Mouse (Mus musculus): ENCODE data around the gene C1qtnf1. TPM values are rescaled to one million over a fixed set of nuclear protein-coding genes. Genes with fewer than 3 reads are reported as not detected.

C1qtnf1 gene
- polyA plus RNA-seq, 2 experiments, result 12.4 to 12.5 TPM

- ATAC-seq (ENCODE audit: low FRiP score, low read depth) (peak; percentile 55; the same call in 1 of the 2 replicates), DNase-seq (ENCODE audit: low spot score) (peak; percentile 32)
- 40% methylated on average over 11 of the region's 11 CpGs for WGBS
- Histone ChIP-seq H3K4me3 (replicated peaks; ENCODE audit: low read length) (no peak overlapping the region), H3K9ac (ENCODE audit: low read depth, low read length, severe bottlenecking) (no peak overlapping the region), H3K4me2 (replicated peaks; ENCODE audit: low read depth, low read length, severe bottlenecking) (no peak overlapping the region), H3K36me3 (ENCODE audit: control insufficient read depth, insufficient read depth, low read length) (no peaks in the 10 kb centered on the region), H3K4me1 (ENCODE audit: control insufficient read depth, insufficient read depth, low read length) (peaks cover 16% of the 10 kb centered on the region; the same call in 1 of the 2 replicates), H3K9me3 (ENCODE audit: control insufficient read depth, low read length) (no peaks in the 10 kb centered on the region), H3K27ac (replicated peaks; ENCODE audit: low read depth, low read length) (no peak overlapping the region), H3K27me3 (ENCODE audit: control insufficient read depth, insufficient read depth, low read length) (no peaks in the 10 kb centered on the region)
- TF ChIP-seq POLR2A (IDR thresholded peaks at IDR 0.05; ENCODE audit: borderline replicate concordance, extremely low read depth, insufficient read depth, insufficient read length), result no peak
These were observed 10.8 kb downstream of the C1qtnf1 start for GRCm38 (mm10) chr11:118438665-118439414.

GRCm38 (mm10) chr11:118442691-118443090 is 14.7 kb downstream of the C1qtnf1 start:
- ATAC-seq (ENCODE audit: low FRiP score, low read depth) (no peak), DNase-seq (ENCODE audit: low spot score) (no peak)
- H3K9me3 ChIP-seq (ENCODE audit: control insufficient read depth, low read length), result no peaks in the 10 kb centered on the region
- H3K27ac ChIP-seq (replicated peaks; ENCODE audit: low read depth, low read length), result no peak overlapping the region
- no peak overlapping the region for H3K4me3 ChIP-seq (replicated peaks; ENCODE audit: low read length)
- no peak overlapping the region for H3K4me2 ChIP-seq (replicated peaks; ENCODE audit: low read depth, low read length, severe bottlenecking)
- 70% methylated on average over 13 of the region's 13 CpGs for WGBS
- no peaks in the 10 kb centered on the region for H3K27me3 ChIP-seq (ENCODE audit: control insufficient read depth, insufficient read depth, low read length)
- H3K36me3 ChIP-seq (ENCODE audit: control insufficient read depth, insufficient read depth, low read length), result no peaks in the 10 kb centered on the region; the same call in 1 of the 2 replicates
- H3K4me1 ChIP-seq (ENCODE audit: control insufficient read depth, insufficient read depth, low read length), result peaks cover 8% of the 10 kb centered on the region; the same call in 1 of the 2 replicates
- no peak overlapping the region for H3K9ac ChIP-seq (ENCODE audit: low read depth, low read length, severe bottlenecking)
- no peak for TF ChIP-seq POLR2A (IDR thresholded peaks at IDR 0.05; ENCODE audit: borderline replicate concordance, extremely low read depth, insufficient read depth, insufficient read length)

DNA sequence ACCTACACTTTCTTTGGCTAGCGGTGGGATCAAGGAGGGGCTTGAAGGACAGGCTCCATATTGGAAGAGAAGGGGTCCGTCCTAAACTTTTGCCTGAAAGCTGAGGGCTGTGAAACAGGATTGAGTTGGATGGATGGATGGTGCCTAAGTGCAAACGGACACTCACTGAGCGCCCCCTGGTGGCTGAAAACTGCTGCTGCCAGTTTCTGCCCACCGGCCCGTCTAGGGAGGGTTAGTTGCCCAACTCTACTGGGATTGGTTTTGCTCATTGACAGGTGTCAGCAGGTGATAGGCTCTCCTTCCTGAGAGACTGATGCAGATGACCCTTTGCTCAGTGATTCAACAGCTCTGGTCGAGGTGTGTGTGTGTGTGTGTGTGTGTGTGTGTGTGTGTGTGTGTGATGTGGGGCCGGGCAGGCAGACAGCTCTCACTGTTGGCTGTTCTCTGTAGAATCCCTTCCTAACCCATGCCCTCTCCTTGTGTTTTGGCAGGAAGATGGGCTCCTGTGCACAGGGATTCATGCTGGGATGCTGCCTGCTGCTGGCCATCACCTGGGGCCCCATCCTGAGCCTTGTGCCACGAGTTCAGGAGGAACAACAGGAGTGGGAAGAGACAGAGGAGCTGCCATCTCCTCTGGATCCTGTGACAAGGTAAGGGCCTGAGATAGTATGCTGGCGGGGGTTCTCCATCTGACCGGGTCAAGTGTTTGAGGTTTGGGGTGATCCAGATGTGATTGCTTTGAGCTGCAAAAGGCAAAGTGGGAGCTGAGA is 15.4 kb downstream of the C1qtnf1 start:
- Histone ChIP-seq H3K9me3 (ENCODE audit: control insufficient read depth, low read length) (no peaks in the 10 kb centered on the region), H3K27me3 (ENCODE audit: control insufficient read depth, insufficient read depth, low read length) (no peaks in the 10 kb centered on the region), H3K4me2 (replicated peaks; ENCODE audit: low read depth, low read length, severe bottlenecking) (no peak overlapping the region), H3K4me1 (ENCODE audit: control insufficient read depth, insufficient read depth, low read length) (peaks cover 8% of the 10 kb centered on the region; the same call in 1 of the 2 replicates), H3K36me3 (ENCODE audit: control insufficient read depth, insufficient read depth, low read length) (no peaks in the 10 kb centered on the region; the same call in 1 of the 2 replicates), H3K27ac (replicated peaks; ENCODE audit: low read depth, low read length) (no peak overlapping the region), H3K9ac (ENCODE audit: low read depth, low read length, severe bottlenecking) (no peak overlapping the region), H3K4me3 (replicated peaks; ENCODE audit: low read length) (no peak overlapping the region)
- ATAC-seq (ENCODE audit: low FRiP score, low read depth) (peak; percentile 53; the same call in 1 of the 2 replicates), DNase-seq (ENCODE audit: low spot score) (peak; percentile 74)
- 35% methylated on average over 11 of the region's 11 CpGs for WGBS
- no peak for TF ChIP-seq POLR2A (IDR thresholded peaks at IDR 0.05; ENCODE audit: borderline replicate concordance, extremely low read depth, insufficient read depth, insufficient read length)

DNA sequence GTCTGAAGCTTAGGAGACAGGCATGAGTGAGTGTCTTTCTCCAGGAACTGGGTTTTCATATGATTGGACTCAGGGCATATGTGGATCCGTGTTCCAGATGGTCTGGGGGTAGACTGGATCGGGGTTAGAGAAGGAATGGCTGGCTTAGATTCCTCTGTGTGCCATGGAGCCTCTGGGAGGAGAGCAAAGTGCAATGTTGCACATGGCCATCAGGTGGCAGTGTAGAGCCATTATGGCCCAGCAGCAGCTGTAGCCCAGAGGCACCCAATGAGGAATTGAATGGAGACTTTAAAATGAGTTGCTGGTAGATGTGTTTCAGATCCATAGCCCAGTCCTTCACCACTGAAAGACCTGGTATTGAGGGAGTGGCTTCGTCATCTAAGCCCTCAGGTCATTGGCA is 17.8 kb downstream of the C1qtnf1 start:
- Histone ChIP-seq H3K36me3 (ENCODE audit: control insufficient read depth, insufficient read depth, low read length) (no peaks in the 10 kb centered on the region; the same call in 1 of the 2 replicates), H3K9ac (ENCODE audit: low read depth, low read length, severe bottlenecking) (no peak overlapping the region), H3K4me1 (ENCODE audit: control insufficient read depth, insufficient read depth, low read length) (no peaks in the 10 kb centered on the region; the same call in 1 of the 2 replicates), H3K27ac (replicated peaks; ENCODE audit: low read depth, low read length) (no peak overlapping the region), H3K4me2 (replicated peaks; ENCODE audit: low read depth, low read length, severe bottlenecking) (no peak overlapping the region), H3K27me3 (ENCODE audit: control insufficient read depth, insufficient read depth, low read length) (no peaks in the 10 kb centered on the region), H3K9me3 (ENCODE audit: control insufficient read depth, low read length) (no peaks in the 10 kb centered on the region), H3K4me3 (replicated peaks; ENCODE audit: low read length) (no peak overlapping the region)
- 8% methylated on average over 3 of the region's 3 CpGs for WGBS
- peak; percentile 70 for ATAC-seq (ENCODE audit: low FRiP score, low read depth)
- DNase-seq (ENCODE audit: low spot score), result peak; percentile 85
- no peak for TF ChIP-seq POLR2A (IDR thresholded peaks at IDR 0.05; ENCODE audit: borderline replicate concordance, extremely low read depth, insufficient read depth, insufficient read length)

GRCm38 (mm10) chr11:118447346-118447745 is 19.3 kb downstream of the C1qtnf1 start:
- Histone ChIP-seq H3K27ac (replicated peaks; ENCODE audit: low read depth, low read length) (no peak overlapping the region), H3K27me3 (ENCODE audit: control insufficient read depth, insufficient read depth, low read length) (no peaks in the 10 kb centered on the region), H3K4me3 (replicated peaks; ENCODE audit: low read length) (no peak overlapping the region), H3K4me2 (replicated peaks; ENCODE audit: low read depth, low read length, severe bottlenecking) (no peak overlapping the region), H3K9ac (ENCODE audit: low read depth, low read length, severe bottlenecking) (no peak overlapping the region), H3K9me3 (ENCODE audit: control insufficient read depth, low read length) (no peaks in the 10 kb centered on the region), H3K36me3 (ENCODE audit: control insufficient read depth, insufficient read depth, low read length) (no peaks in the 10 kb centered on the region; the same call in 1 of the 2 replicates), H3K4me1 (ENCODE audit: control insufficient read depth, insufficient read depth, low read length) (no peaks in the 10 kb centered on the region; the same call in 1 of the 2 replicates)
- 29% methylated on average over 4 of the region's 4 CpGs for WGBS
- ATAC-seq (ENCODE audit: low FRiP score, low read depth) (no peak), DNase-seq (ENCODE audit: low spot score) (no peak)
- no peak for TF ChIP-seq POLR2A (IDR thresholded peaks at IDR 0.05; ENCODE audit: borderline replicate concordance, extremely low read depth, insufficient read depth, insufficient read length)

All from limb, embryonic 14.5 days (tissue).